Mouse (Mus musculus) brain, embryonic 14.5 days (tissue): ENCODE results near the gene Gm20449.

ENCODE experiments used
- CTCF ChIP-seq: fragments of 200-500 bp; IDR thresholded peaks from 2 replicates; pipeline ENCODE4 v1.5.1; 2012; ENCODE audit warnings: inconsistent platforms, mild to moderate bottlenecking, moderate library complexity, borderline replicate concordance; ENCODE audit not compliant: insufficient read depth, insufficient read length; ENCODE audit errors: extremely low read depth
- POLR2A ChIP-seq: fragments of 200-500 bp; IDR thresholded peaks from 2 replicates; pipeline ENCODE4 v1.6.1; 2012; ENCODE audit warnings: mild to moderate bottlenecking, inconsistent platforms, borderline replicate concordance; ENCODE audit not compliant: poor library complexity, insufficient read depth, insufficient read length, severe bottlenecking; ENCODE audit errors: extremely low read depth

- no peak for TF ChIP-seq POLR2A
- no peak for TF ChIP-seq CTCF
Measured at GRCm38 (mm10) chr7:41512672-41513071, 13.5 kb upstream of the Gm20449 start.
